ENCODE assay signal across 8 mouse cellular contexts in the genomic region with DNA sequence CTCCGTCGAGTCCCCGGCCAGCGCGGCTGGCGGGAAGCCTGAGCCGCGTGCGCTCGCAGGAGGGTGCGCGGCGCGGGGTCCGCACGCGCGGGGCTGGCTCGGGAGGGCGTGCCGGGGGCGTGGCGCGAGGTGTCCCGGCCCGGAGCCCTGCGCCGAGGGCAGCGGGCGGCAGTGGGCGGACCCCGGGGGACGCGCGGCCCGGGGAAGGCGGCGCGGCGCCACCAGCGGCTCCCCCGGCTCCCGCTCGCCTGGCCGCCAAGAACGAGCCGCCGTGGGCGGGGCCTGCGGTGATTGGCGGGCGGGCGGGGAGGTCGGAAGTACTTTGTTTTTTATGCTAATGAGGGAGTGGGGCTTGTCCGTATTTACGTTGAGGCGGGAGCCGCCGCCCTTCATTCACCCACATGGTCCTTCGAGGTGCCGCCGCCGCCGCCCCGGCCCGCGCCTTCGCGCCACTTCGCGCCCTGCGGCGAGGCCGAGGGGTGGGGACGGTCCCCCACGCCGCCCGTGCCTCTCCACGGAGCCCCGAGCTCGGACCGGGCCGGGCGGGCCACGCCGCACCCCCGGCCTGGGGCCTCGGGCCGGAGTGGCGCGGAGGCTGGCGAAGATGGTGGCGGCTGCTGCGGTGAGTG. TPM values are rescaled to one million over a fixed set of nuclear protein-coding genes. Genes with fewer than 3 reads are reported as not detected.
DNase-seq lines count a peak whose midpoint lies in the region; ATAC-seq and TF ChIP-seq lines count a peak whose summit lies in the region.

No protein-coding gene starts in this region.

- peak overlapping the region; percentile 76 to 95 for H3K27ac ChIP-seq in heart, embryonic 14.5 days (replicated peaks in 1 of 2; ENCODE audit: control insufficient read depth in 1 of 2, insufficient read depth in 1 of 2, low read depth in 2 of 2, low read length in 2 of 2)
- H3K27ac ChIP-seq in liver, postnatal 0 days (ENCODE audit: low read depth), result peak overlapping the region; percentile 96
- H3K27ac ChIP-seq in neural tube, embryonic 14.5 days (ENCODE audit: low read depth, low read length), result peak overlapping the region; percentile 92
- H3K27ac ChIP-seq in testis, adult 2 months (ENCODE audit: control insufficient read depth, insufficient read depth, low read depth, low read length), result peak overlapping the region; percentile 86

- peak overlapping the region; percentile 99 for H3K9ac ChIP-seq in heart, embryonic 14.5 days (ENCODE audit: low read length)
- H3K9ac ChIP-seq in liver, postnatal 0 days (replicated peaks), result peak overlapping the region; percentile 89
- H3K9ac ChIP-seq in neural tube, embryonic 14.5 days (replicated peaks; ENCODE audit: low read depth, low read length), result peak overlapping the region; percentile 93

- peaks cover 30% of the 10 kb centered on the region for H3K36me3 ChIP-seq in heart, embryonic 14.5 days (ENCODE audit: control insufficient read depth, insufficient read depth, low read length)
- H3K36me3 ChIP-seq in liver, postnatal 0 days (replicated peaks; ENCODE audit: insufficient read depth, low read length), result peaks cover 23% of the 10 kb centered on the region
- peaks cover 12% of the 10 kb centered on the region for H3K36me3 ChIP-seq in neural tube, embryonic 14.5 days (ENCODE audit: control insufficient read depth, insufficient read depth, low read length)
- peaks cover 2% of the 10 kb centered on the region; the same call in 1 of the 2 replicates for H3K36me3 ChIP-seq in testis, adult 2 months (ENCODE audit: control insufficient read depth, insufficient read depth, low read length)

- no peak for TF ChIP-seq EP300 in liver, postnatal 0 days (IDR thresholded peaks at IDR 0.05; ENCODE audit: low read depth)

- peak; percentile 97 for DNase-seq in brain, embryonic 14.5 days (ENCODE audit: low read depth)
- DNase-seq in kidney, postnatal 14 days, result peak; percentile 94
- DNase-seq in liver, postnatal 0 days, result peak; percentile 92

- TF ChIP-seq CTCF in brain, embryonic 14.5 days (IDR thresholded peaks at IDR 0.05; ENCODE audit: borderline replicate concordance, extremely low read depth, insufficient read depth, insufficient read length), result no peak
- no peak for TF ChIP-seq CTCF in liver, postnatal 0 days (IDR thresholded peaks at IDR 0.05; ENCODE audit: low read depth)
- TF ChIP-seq CTCF in testis, adult 2 months (IDR thresholded peaks at IDR 0.05; ENCODE audit: control insufficient read depth, insufficient read depth, insufficient replicate concordance, low read depth, low read length), result no peak

- under 1% methylated on average over 77 of the region's 94 CpGs for WGBS in heart, embryonic 14.5 days
- 4% methylated on average over 65 of the region's 94 CpGs for WGBS in liver, postnatal 0 days (ENCODE audit: insufficient replicate concordance)
- WGBS in neural tube, embryonic 14.5 days, result under 1% methylated on average over 59 of the region's 94 CpGs

- H3K27me3 ChIP-seq in heart, embryonic 14.5 days (ENCODE audit: control insufficient read depth, insufficient read depth, low read length), result no peaks in the 10 kb centered on the region
- 0 out of 2 replicates have a peak, but pooled peaks cover 3% of the 10 kb centered on the region for H3K27me3 ChIP-seq in liver, postnatal 0 days (ENCODE audit: insufficient read depth, low read length)
- H3K27me3 ChIP-seq in neural tube, embryonic 14.5 days (ENCODE audit: control insufficient read depth, insufficient read depth, low read length), result no peaks in the 10 kb centered on the region
- H3K27me3 ChIP-seq in testis, adult 2 months (ENCODE audit: control insufficient read depth, insufficient read depth, low read length), result no peaks in the 10 kb centered on the region

- TF ChIP-seq POLR2A in brain, embryonic 14.5 days (IDR thresholded peaks at IDR 0.05; ENCODE audit: borderline replicate concordance, extremely low read depth, insufficient read depth, insufficient read length, poor library complexity, severe bottlenecking), result peak; percentile 85
- TF ChIP-seq POLR2A in testis, adult 2 months (IDR thresholded peaks at IDR 0.05; ENCODE audit: control insufficient read depth, low read depth, low read length), result peak; percentile 82

- peak; percentile 73 for ATAC-seq in CD4-positive, CD25-positive, alpha-beta regulatory T cell, adult 4 months
- ATAC-seq in erythroid progenitor cell, adult 5-6 weeks (replicated peaks; ENCODE audit: low FRiP score, poor library complexity, severe bottlenecking), result peak; percentile 83
- ATAC-seq in heart, embryonic 14.5 days (ENCODE audit: insufficient number of reproducible peaks, insufficient read depth, low FRiP score, low read depth), result peak; percentile 84
- peak; percentile 83 for ATAC-seq in liver, postnatal 0 days
- peak; percentile 82 for ATAC-seq in neural tube, embryonic 14.5 days (ENCODE audit: low read depth)

- H3K4me3 ChIP-seq in heart, embryonic 14.5 days (ENCODE audit: control insufficient read depth in 1 of 2, insufficient read depth in 1 of 2, low read depth in 1 of 2, low read length in 2 of 2), result peak overlapping the region; percentile 93 to 99
- peak overlapping the region; percentile 67 for H3K4me3 ChIP-seq in liver, postnatal 0 days (ENCODE audit: low read depth, low read length)
- H3K4me3 ChIP-seq in neural tube, embryonic 14.5 days (ENCODE audit: low read depth, low read length), result peak overlapping the region; percentile 95
- H3K4me3 ChIP-seq in testis, adult 2 months (ENCODE audit: control insufficient read depth, low read depth, low read length), result peak overlapping the region; percentile 87

- H3K4me2 ChIP-seq in heart, embryonic 14.5 days (ENCODE audit: low read length), result peak overlapping the region; percentile 95
- peak overlapping the region; percentile 73 for H3K4me2 ChIP-seq in liver, postnatal 0 days (ENCODE audit: low read depth, low read length)
- H3K4me2 ChIP-seq in neural tube, embryonic 14.5 days (ENCODE audit: low read depth, low read length), result peak overlapping the region; percentile 81

- H3K4me1 ChIP-seq in heart, embryonic 14.5 days (ENCODE audit: control insufficient read depth in 2 of 2, insufficient read depth in 2 of 2, low read length in 2 of 2), result peaks cover 2 to 22% of the 10 kb centered on the region in 2 experiments
- H3K4me1 ChIP-seq in liver, postnatal 0 days (ENCODE audit: insufficient read depth), result peaks cover 15% of the 10 kb centered on the region
- peaks cover 15% of the 10 kb centered on the region for H3K4me1 ChIP-seq in neural tube, embryonic 14.5 days (ENCODE audit: control insufficient read depth, insufficient read depth, low read length)
- H3K4me1 ChIP-seq in testis, adult 2 months (ENCODE audit: control insufficient read depth, insufficient read depth, low read length), result peaks cover 8% of the 10 kb centered on the region

- H3K9me3 ChIP-seq in heart, embryonic 14.5 days (ENCODE audit: control insufficient read depth, low read length), result no peaks in the 10 kb centered on the region
- H3K9me3 ChIP-seq in liver, postnatal 0 days (ENCODE audit: low read length), result no peaks in the 10 kb centered on the region
- H3K9me3 ChIP-seq in neural tube, embryonic 14.5 days (ENCODE audit: control insufficient read depth, low read length), result no peaks in the 10 kb centered on the region

RNA-seq across cellular contexts. Expression of gene Gpc5, which starts 51.3 kb away (rescaled TPM):
- under 1 TPM in 1 of 2 experiments, not detected in 1; 0.30 TPM for polyA plus RNA-seq in CD4-positive, CD25-positive, alpha-beta regulatory T cell, adult 4 months (2017; shearing (Covaris generic))
- 1.7 and 3.2 TPM in 2 replicates for polyA plus RNA-seq in brain, embryonic 14.5 days (2012; rRNA removed)
- not detected in 2 replicates for total RNA-seq in erythroid progenitor cell, adult 5-6 weeks (2015; ENCODE audit: low replicate concordance)
- total RNA-seq in erythroid progenitor cell, adult 5-6 weeks (2017; ENCODE audit: low replicate concordance), result not detected in 2 replicates
- polyA plus RNA-seq in heart, embryonic 14.5 days (2014; fragmentation: Nextera tagmentation; extraction: Ambion mirVana), result 0.22 and 0.32 TPM in 2 replicates
- not detected in 2 replicates for polyA plus RNA-seq in liver, postnatal 0 days (2015; fragmentation: Nextera tagmentation; extraction: Ambion mirVana)
- polyA plus RNA-seq in neural tube, embryonic 14.5 days (2014; fragmentation: Nextera tagmentation; extraction: Ambion mirVana), result 18.5 and 28.6 TPM in 2 replicates
- 0.11 and 0.15 TPM in 2 replicates for polyA plus RNA-seq in testis, adult 2 months (2012; rRNA removed)

Comparison
In these comparisons a context has a peak if more than half of its experiments do, and no peak if none do; other contexts are left out.
1. Peak in every context shown above with its lines: DNase-seq, ATAC-seq, H3K4me3 ChIP-seq and H3K27ac ChIP-seq.